In the genomic region with DNA sequence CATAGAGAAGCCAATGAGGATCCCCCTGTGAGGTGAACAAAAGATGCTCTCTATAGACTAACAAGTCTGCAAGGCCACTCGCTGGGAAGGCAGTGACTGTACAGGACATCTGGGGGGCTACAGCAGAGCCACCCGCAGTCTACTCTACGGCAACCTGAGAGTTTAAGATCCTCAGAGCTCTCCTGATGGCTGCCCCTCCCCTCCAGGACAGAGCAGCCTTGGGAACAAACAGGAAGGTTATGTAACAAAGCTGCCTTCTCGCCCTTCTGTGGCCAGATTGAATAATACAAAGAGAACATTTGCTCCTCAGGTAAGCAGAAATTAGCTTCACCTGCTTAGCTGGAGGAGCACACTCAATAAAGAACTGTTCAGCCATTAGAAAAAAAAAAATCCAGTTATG, we compare ENCODE assay signal across 14 mouse cellular contexts. TPM values are rescaled to one million over a fixed set of nuclear protein-coding genes. Genes with fewer than 3 reads are reported as not detected.
"Had no signal": no experiment of that assay in that cellular context is flagged by ENCODE, and none has a peak within 500 bp of the region (broad histone marks: within the 10 kb centered on the region; RNA-seq: fewer than 3 reads in every experiment).

No protein-coding gene starts in this region.

- DNase-seq: kidney, postnatal 25 days; layer of hippocampus, adult 9-11 months; left cerebral cortex, postnatal 4 days; lung, adult 18-20 months; lung, postnatal 10 days; lung, postnatal 36 days; midbrain, embryonic 14.5 days; thymus, adult 18-20 months; thymus, postnatal 4 days had no signal

RNA-seq across cellular contexts. Expression of a gene that starts 34.1 kb away (rescaled TPM):
- total RNA-seq: layer of hippocampus, adult 2 months; layer of hippocampus, postnatal 25 days; left cerebral cortex, adult 2 months; left cerebral cortex, postnatal 14 days; left cerebral cortex, postnatal 4 days; midbrain, postnatal 0 days had no signal
